Mouse (Mus musculus) B cell, adult 2 months (primary cell): ENCODE results near the gene 1700008O03Rik.

Experiments
- DNase-seq, 2 experiments: peaks; one replicate each; pipeline ENCODE4 v3.0.0; 2022

The 1700008O03Rik gene

DNA sequence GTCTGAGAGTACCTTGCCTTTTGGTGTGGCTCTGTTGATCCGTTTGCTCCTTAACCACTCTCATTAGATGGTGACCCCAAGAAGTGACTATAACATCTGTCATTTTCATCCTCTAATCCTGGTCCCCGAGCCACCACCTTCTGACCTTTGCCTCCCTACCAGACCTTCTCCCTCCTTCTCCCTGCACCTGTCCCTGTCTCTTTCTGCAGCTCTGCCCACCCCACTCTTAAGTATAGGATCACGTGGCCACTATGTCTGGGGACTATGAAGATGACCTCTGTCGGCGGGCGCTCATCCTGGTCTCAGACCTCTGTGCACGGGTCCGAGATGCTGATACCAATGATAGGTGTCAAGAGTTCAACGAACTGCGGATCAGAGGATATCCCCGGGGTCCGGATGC lies at the start of gene 1700008O03Rik:
TSS of gene 1700008O03Rik (minus strand) at position 101 of the 400 bp plus-strand sequence.
- DNase-seq: no peak

DNA sequence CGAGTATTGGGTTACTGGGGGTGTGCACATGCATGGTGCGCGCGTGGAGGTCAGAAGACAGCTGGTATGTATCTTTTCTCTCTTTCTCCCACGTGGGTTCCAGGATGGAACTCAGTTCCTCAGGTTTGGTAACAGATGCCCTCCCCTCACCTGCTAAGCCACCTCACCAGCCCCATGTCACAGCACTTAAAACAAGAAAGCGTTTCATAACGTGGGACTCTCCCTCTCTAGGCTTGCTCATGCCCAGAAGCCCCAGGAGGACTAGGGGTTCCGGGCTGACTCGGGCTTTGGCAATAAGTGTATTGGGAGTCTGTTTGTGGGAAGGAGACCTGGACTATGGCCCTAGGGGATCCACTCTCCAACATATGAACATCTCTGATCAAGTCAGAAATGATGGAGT lies 48.5 kb upstream of the 1700008O03Rik start:
- DNase-seq: no peak

DNA sequence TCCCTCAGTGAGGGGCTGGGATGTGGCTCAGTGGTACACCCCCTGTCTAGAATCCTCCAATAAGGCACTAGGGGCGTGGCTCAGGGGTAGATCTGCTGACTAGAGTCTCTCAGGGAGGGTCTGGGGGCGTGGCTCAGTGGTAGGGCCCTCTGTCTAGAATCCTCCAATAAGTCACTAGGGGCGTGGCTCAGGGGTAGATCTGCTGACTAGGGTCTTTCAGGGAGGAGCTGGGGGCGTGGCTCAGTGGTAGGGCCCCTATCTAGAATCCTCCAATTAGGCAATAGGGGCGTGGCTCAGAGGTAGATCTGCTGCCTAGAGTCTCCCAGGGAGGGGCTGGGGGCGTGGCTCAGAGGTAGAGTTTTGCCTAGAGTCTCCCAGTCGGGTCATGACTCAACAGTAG lies 47.8 kb upstream of the 1700008O03Rik start:
- no peak for DNase-seq

DNA sequence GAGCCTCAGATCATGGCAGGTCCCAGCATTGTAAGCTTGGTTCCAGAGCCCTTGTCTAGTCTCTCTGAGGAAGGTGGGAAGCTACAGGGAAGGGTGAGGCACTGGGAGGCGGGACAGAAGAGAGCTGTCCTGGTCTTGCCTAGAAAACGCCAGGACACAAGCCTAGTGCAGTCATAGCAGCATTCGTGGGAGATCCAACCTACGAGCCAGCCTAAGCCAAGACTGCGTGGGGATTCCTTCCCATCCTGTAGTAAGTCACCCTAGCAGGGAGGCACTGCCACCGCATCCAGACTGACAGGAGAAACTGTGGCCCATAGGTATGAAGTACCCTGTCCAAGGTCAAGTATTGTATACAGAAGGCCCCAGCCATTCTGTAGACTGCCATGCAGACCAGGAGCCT lies 46.9 kb upstream of the 1700008O03Rik start:
- no peak for DNase-seq

DNA sequence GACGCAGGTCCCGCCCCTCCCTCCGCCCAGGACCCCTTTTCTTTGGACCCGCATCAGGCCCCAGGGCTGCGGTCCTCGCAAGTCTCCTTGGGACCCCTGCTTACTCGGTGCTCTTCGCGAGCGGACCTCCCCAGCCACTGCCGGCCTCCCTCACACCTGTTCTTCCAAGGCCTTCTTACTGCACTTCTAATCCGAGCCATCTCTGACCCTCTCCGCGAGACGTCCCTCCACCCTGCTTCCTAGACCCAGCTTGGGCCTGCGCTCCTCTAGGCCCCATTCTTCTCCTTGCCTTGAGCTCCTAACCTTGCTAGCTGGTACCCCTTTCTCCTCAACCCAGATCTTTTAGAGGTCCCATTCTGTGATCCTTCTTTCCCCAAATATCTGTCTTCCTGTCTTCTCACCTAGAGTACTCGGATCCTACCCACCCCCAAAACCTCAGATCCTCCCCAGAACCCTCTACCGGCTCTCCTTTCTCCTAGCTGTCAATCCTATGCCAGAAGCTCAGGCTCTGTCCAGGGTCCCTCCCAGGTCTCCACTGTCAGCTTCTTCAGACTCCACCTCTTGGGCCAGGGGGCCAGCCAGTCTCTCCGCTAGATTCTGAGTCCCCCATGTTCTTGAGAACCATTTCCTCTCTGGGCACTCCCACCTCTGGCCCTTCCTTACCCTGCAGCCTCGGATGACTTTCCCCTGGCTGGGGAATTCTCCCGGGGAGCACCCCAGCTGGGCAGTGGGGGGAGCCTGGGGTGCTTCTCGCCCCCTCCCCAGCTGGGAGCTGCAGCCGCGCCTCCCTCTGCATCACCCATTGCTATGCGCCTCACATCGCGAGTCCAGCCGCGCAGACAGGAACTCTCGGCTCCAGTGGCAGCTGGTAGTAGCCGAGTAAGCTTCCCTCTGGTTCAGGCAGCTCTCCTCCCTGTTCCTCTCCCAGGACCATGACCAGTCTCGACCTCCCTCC lies 44.2 kb upstream of the 1700008O03Rik start:
- no peak for DNase-seq

DNA sequence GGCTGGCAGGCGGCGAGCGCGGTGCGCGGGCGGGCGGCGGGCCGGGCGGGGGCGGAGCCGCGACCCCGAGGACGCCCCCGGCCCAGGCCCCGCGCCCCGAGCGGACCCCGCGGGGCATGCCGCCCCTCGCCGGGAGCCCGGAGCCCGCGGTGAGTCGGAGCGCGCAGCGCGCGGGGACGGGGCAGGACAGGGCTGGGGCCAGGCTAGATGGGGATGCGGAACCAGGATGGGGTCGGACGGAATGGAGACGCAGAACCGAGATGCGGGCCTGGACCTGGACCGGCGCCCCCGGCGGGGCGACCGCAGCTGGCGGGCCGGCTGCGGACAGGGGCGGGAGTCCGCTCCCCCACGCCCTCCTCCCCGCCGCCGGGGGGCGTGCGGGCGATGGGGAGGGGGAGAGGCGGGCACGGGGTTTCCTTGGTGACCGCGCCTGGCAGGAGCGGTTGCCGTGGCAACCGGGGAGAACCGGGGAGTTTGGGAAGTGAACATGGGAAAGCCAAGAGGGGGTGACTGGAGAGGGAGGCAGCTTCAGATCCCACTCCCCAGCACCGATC lies 43.4 kb upstream of the 1700008O03Rik start, which contains the start of gene Lrrc4b:
TSS of gene Lrrc4b (plus strand) at position 51 of the 554 bp plus-strand sequence.
- DNase-seq: no peak

DNA sequence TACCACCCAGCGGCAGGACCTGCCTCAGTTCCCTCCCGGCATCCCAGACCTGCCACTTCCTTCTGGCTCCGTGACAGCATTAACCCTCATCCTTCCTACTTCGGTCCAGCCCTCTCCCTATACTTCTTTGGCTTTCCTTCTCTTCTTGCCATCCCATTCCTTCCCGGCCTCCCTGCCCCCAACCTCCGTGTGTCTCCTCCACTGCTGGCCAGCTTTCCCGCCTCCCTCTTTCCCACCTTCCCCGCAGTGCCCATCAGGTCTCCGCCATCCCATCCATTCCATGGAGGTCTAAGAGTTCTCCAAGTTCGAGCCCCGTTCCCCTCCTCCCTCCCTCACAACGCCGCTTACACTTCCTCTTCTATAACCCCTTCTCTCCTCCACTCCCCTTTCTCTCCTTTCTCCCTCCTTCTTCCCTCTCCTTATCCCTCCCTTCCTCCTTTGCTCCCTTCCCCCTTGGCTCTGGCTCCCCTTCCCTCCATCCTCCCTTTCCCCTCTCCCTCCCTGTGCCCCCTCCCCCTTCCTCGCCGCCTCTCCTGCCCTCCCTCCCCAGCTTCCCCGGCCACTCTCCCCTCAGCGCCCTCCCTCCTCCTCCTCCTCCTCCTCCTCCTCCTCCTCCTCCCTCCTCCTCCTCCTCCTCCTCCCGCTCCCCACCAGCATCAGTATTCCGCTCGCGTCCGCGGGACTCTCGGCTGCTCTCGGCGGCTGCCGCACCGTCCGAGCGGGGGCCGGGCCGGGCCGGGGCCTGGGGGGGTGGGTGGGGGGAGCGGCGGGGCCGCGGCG lies 42.7 kb upstream of the 1700008O03Rik start:
- no peak for DNase-seq

DNA sequence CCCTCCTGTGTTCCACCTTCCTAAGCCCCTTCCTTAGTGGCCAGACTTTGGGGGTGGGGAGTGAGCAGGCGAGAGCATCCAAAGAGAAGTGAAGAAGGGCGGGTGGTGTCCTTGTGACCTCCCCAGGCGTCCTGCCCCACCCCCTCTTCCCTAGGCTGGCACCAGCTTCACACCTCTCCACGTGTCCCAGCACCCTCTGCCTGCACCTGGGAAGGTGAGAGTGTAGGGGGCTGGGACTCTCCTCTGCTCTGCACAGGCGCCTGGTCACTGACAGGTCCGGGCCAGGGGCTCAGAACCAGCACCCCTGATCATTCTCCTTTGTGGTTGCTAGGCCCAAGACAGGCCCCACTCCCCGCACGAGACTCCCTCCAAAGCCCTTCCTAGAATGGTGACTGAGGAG lies 42.0 kb upstream of the 1700008O03Rik start:
- no peak for DNase-seq

DNA sequence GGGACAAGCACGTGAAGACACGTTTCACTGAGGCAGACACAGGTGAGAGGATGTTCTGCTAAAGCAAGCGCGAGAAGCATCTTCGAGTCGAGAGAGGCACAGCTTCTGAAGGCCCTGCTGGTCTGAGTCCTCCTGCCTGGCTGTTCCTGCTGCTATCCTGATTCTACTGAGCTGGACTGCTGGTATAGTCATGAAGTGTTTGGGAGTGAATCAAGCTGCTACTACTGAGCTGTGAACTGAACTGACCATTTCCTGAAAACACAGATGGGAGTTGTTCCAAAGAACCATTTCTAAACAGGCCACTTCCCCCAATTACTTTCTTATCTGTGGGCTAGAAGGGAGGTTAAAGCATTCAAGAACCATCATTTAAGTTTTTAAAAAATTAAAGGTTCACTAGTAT lies 27.7 kb upstream of the 1700008O03Rik start:
- no peak for DNase-seq

DNA sequence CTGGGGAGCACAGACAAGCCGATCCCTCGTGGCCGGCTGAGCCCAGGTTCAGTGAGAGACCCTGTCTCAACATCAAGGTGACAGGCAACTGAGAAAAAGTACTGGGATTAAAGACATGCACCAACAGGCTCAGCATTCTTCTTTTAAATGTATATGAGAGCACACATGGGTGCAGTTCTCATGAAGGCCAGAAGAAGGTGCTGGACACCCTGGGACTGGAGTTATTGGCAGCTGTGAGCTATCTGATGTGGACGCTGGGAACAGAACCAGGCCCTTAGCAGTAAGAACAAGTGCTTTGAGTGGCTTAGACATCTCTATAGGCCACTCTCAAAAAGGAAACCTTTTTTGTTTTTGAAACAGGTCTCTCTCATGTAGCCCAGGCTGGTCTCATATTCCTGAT lies 25.5 kb upstream of the 1700008O03Rik start:
- DNase-seq: no peak

DNA sequence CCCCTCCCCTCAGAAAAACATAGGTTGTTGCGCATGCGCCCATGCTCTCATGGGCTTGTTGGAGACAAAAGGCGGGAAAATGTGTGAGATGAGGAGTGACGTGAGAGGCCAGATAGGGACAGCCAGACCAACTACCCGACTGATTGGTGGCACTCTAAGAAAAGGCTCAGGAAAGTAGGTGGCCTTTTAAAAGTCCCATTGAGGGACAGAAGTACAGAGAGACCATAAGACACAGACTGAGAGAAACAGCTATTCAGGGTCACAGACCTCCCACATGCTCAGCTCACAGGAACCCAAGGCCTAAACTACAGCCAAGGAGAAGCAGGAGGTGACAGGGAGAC lies 20.4 kb upstream of the 1700008O03Rik start:
- DNase-seq: no peak

DNA sequence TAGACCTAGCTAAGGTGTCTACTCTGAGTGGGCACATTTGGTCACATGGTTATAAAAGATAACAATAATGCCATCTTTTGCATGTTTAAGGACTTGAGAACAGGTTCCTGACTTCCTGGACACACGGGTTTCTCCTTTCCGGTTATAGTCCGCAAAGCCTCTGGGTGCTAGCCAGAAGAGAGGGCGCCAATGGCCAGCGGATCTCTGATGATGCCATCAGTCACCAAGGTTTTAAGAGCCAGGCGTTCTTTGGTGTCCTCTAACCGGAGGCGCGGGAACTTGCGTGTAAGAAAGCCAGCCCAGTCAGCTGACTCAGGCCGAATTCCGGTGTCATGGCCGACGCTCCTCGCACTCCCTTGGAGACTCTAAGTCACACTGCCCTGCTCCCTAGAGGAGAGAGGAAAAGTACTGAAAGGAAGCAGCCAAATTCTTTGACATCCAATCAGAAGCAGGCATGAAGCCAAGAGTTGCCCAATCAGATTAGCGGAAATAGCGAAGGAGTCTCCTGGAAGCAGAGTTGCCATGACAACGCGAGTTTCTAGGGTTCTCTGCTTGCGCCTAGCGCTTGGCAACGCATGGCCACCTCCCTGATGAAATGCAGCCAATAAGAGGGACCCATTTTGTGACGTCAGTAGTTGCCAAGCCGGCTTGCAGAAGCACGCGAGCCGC lies 19.9 kb upstream of the 1700008O03Rik start:
- DNase-seq: peak; percentile 78 to 80

DNA sequence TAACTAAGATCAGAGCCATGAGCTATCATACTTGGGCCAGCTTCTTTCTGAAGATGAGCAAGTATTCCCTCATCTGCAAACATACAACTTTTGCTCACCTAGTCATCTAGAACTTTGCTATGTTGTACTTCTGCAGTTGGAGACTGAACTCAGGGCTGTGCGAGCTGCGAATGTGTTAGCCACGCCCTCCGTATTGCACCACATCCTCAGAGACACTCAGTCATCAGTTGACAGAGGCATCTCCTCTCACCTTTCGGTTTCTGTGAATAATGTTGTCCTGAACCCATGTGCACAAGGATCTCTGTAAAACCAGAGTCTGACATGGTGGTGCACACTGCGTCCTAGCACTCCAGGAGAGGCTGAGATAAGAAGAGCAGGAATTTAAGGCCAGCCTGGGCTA lies 16.1 kb upstream of the 1700008O03Rik start:
- DNase-seq: no peak

DNA sequence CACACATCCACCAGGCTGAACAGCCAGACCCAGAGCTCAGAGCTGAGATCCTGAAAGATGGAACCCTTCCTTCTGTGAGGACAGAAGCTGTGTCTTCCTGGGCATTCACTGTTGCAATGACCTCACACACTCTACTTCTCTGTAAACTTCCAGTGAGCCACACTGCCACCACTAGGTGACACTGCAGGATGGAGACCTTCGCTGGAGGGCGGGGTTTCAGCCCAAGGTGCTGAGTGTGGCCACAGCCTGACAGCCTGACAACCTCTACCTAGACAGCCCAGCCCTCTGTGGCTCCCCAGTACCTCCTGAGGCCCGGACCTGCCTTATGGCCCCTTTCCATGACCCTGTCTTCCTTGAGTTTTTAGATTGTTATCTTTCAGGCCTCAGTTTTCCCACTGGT lies 12.9 kb upstream of the 1700008O03Rik start:
- DNase-seq: peak; percentile 74 to 77

DNA sequence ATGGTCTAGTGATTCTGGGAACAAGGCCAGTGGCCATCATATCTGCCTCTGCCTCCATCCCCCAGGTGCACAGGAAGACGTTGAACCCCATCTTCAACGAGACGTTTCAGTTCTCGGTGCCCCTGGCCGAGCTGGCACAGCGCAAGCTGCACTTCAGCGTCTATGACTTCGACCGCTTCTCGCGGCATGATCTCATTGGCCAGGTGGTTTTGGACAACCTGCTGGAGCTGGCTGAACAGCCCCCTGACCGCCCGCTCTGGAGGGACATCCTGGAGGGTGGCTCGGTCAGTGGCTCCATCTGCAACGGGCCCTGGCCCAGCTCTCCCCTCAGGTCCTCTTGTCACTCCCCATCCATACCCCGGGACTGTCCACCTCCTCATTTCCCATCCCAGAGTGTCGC lies 7.7 kb upstream of the 1700008O03Rik start:
- DNase-seq: no peak

DNA sequence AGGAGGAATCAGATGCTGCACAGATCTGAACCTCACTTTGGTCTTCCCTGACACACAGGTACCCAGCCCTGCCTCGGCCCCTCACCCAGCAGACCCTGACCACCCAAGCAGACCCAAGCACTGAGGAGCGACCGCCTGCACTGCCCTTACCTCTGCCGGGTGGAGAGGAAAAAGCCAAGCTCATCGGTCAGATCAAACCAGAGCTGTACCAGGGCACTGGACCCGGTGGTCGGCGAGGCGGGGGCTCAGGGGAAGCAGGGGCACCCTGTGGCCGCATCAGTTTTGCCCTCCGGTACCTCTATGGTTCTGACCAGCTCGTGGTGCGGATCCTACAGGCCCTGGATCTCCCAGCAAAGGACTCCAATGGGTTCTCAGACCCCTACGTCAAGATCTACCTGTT lies 6.7 kb upstream of the 1700008O03Rik start:
- no peak for DNase-seq

DNA sequence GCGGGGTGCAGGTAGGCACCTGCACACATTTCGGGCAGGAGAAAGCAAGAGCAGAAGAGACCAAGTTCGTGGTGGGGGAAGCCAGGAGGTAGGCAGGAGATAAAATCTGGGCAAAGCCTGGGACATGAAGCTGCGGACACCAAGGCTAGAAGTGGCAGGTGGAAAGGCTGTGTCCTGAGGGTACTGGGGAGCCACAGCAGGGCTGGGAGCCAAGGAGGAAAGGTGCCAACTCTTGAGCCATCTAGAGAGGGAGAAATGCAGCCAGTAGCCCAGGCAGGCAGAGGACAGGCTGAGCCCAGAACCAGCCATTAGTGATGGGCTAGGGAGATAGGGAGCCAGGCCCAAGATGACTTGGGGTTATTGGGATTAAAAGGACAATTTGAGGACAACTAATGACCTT lies 6.2 kb upstream of the 1700008O03Rik start:
- no peak for DNase-seq

DNA sequence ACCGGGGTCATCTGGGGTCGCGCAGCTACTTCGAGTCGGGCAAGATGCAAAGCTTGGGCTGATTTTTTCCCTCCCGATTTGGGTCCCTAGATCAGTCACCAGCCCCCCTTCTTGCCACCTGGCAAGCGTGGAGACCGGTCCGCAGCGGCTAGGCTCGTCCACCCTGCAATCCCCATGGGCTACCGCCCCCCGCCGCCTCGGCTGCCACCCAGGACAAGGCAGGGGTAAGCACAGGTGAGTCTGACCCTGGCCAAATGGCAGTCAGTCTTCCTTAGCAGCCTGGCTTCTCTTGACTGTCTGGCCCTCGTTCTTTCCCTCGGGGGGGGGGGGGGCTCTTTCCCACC lies 932 bp downstream of the 1700008O03Rik start:
- DNase-seq: no peak

DNA sequence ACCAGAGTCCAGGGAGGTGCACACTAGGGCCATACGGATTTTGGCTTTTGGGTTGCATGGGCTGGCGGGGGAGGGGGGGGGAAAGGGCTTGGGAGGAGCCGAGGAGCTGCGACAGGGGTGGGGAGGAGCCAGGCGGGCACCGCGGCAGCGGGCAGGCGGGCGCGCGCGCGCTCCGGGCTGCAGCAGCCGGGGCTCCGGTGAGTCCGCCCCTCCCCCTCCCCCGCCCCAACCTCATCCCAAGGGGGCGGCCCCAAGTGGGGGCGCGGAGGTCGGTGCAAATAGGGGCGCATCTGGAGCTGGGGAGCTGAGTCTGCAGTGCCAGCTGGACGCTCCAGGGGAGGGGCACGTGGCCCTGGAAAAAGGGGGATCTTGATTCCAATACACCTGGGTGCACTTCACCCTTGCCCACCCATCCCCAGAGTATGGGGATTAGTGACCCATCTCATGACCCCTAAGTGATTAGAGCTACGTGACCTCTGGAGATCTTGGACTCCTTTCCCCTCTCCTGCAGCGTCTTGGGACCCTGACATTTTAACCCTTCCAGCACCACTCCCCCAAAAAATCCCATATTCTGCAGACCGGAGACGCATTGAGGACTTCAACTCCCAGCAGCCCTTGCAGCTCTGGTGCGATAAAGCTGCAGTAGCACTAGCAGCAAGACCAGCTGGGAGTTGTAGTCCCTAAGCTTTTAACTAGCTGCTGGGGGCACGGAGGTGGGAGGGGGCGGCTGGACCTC lies 1.5 kb downstream of the 1700008O03Rik start, which contains the start of gene Syt3:
TSS of gene Syt3 (plus strand) at position 123 of the 736 bp plus-strand sequence.
- peak; percentile 48 to 54 for DNase-seq

DNA sequence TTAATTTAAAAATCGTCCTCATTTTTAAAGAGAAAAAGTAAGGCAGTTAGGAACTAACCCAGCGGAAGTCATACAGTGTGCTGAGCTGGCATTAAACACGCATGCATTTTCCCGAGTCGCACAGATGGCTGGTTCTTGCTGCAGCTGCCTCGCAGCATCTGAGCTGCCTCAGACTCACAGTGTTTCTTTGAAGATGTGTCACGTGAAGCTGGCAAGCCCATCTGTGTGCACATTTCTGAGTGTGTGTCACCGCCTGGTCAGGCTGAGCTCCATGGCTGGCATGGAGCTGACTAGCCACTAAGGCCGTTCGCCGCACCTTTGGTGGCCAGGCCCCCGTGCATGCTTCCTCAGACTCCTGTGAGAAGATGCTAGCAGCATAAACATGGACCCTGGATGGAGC lies 3.1 kb downstream of the 1700008O03Rik start:
- no peak for DNase-seq

DNA sequence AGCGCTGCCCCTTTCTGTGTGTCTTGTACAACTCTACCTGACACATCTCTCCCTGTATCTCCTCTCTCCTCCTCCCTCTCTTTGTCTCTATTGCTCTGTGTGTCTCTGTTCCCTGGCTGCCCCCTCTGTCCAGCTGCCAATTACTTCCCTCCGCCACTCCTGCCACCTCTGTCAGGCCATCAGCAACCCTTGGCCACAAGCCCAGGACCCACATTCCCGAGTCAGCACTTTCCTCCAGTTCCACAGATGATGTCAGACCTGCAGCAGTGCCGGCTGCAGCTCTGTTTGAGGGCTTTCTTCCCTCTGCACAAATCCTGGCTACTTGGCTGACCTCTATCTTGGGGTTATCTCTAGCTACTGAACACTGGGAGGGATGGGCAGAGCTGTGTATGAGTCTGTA lies 7.3 kb downstream of the 1700008O03Rik start:
- DNase-seq: no peak

DNA sequence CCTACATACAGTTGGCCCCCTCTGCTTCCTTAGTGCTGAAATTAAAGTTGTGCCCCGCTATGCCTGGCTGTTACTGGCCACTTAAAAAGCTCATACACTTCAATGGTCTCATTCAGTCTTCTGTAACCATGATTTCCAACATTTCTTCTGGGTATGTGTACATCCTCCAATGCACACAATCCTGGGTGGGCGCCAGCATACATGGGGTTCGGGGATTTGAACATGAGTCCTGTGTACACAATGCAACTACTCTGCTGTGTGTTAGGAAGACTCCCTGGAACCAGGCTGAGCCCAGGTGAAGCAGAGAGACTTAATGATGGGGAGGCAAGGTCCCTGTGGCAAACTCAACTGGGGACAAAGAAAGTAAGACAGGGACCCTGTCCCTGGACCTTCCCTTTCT lies 9.8 kb downstream of the 1700008O03Rik start:
- no peak for DNase-seq
